Mouse (Mus musculus) heart, postnatal 36 days (tissue): ENCODE measurements around the gene Dock9. TPM values are rescaled to one million over a fixed set of nuclear protein-coding genes. Genes with fewer than 3 reads are reported as not detected.
"Not testable (repeated sequence)": the region's sequence is repeated elsewhere in the genome, so short reads cannot be mapped to it uniquely, and the experiment has no call there.

ENCODE experiments used
- DNase-seq, 2 experiments: peaks; one replicate each; pipeline ENCODE4 v3.0.0; 2021 to 2022
- intact Hi-C: fragments of 180-260 bp; cut with DNase I; formaldehyde crosslinking; loops from one replicate; pipeline ENCODE4 v1.15.1; 2025
- total RNA-seq, 2 experiments: library from RNA; stranded (reverse); gene quantifications; 2 replicates each; pipeline ENCODE4 v1.2.3; 2021

The Dock9 gene
- total RNA-seq, 2 experiments from 2014 or later: 28.6 to 36.5 TPM

GRCm38 (mm10) chr14:121747360-121747759, 50.3 kb downstream of the Dock9 start:
- intact Hi-C loops: no loop called here
- DNase-seq: no peak

GRCm38 (mm10) chr14:121743787-121744417, 53.7 kb downstream of the Dock9 start:
- no peak for DNase-seq
- intact Hi-C loops: no loop called here

DNA sequence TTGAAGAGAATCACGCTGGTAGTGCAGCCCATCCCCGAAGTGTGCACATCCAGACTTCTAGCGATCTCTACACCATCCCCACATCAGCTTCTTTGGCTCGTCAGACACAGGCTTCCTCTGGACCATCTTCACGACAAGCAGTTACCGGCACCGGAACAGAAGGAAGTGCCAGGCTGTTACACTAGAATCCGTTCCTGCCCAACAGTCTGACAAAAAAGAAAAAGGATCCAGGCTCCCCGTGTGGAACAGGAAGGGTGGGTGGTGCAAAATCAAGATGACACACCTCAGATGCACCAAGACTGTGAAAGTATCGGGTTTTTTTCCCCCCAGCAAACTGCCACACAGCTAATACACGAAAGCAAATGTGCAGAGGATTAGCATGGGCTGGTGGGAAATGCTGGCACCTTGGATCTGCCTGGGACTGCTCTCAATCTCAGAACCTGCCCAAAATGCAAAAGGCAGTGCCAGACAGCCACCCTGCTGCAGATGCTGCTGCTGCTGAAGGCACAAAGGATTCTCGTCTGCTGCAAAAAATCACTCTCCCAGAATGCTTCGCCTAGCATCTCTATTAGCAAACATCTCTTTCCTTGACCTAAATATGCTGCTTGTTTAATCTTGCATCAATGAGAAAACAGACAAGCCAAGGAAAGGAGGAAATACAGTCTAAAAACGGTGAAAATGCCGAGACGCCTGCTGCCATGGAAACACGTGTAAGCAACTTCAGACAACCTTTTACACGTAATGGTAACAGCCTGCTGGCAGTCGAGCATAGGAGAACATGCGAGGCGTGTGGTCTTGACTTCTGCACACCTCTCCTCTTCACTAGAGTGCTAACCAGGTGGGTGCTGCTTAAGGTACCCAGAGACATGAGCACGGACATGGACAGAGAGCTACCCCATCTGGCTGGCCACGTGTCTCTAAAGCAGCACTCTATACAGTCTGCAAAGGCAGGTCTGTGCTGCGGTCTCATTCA, 58.9 kb downstream of the Dock9 start:
- intact Hi-C loops: no loop called here
- DNase-seq: no peak

- intact Hi-C loops: no loop called here
- DNase-seq: no peak
These were observed 60.4 kb downstream of the Dock9 start for GRCm38 (mm10) chr14:121737277-121737676.

GRCm38 (mm10) chr14:121735678-121736077, 62.0 kb downstream of the Dock9 start:
- intact Hi-C loops: no loop called here
- no peak for DNase-seq

- intact Hi-C loops: no loop called here
- no peak for DNase-seq
These were observed 63.4 kb downstream of the Dock9 start for GRCm38 (mm10) chr14:121734217-121734616.

DNA sequence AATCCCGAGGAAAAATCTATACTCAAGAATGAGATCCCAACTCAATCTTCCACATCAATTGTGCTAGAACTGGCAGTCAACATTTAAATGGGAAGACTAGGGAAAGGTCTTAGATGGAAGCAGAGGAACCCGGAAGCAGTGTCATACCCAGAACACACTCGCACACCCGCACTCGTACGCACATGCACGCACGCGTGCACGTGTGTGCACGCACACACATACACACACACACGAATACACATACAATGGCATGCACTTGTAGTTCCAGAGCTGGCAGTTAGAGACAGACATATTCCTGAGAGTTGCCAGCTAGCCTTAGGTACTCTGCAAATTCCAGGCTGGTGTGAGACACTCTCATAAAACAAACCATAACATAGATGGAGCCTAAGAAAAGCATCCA, 63.9 kb downstream of the Dock9 start:
- intact Hi-C loops: no loop called here
- no peak for DNase-seq

DNA sequence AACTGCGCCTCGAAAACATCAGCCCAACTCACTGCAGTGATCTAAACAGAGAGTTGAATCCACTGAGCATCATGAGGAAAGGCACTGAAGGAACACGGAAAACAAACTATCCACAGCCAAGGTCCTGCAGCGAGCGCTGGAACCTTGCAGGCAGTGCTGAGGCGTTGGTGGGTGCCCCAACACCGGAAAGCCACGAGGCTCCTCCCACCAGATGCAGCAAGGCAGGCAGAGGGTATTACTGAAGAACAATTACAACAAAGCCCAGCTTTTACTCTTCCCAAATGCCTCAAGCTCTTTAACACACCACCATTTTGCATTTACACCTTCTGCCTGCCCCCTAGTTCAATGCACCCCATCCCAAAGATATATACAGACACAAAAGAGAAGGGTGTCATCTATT, 65.4 kb downstream of the Dock9 start:
- intact Hi-C loops: no loop called here
- DNase-seq: no peak

DNA sequence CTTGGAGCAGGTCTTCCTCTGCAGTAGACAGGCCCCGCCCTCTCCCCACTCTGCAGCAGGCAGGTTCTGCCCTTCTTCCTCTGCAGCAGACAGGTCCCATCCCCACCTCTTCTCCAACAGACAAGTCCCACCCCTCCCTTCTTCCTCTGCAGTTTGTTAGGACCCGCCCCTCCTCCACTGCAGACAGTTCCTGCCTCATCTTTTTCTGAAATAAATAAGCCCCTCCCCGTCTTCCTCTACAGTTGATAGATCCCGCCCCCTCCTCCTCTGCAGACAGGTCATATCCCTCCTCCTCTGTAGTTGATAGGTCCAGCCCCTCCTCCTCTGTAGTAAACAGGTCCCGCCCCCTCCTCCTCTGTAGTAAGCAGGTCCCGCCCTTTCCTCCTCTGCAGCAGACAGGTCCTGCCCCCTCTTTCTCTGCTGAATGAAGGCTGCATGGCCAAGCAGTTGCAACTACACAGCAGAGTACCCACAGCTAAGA, 65.9 kb downstream of the Dock9 start:
- intact Hi-C loops: no loop called here
- no peak for DNase-seq

DNA sequence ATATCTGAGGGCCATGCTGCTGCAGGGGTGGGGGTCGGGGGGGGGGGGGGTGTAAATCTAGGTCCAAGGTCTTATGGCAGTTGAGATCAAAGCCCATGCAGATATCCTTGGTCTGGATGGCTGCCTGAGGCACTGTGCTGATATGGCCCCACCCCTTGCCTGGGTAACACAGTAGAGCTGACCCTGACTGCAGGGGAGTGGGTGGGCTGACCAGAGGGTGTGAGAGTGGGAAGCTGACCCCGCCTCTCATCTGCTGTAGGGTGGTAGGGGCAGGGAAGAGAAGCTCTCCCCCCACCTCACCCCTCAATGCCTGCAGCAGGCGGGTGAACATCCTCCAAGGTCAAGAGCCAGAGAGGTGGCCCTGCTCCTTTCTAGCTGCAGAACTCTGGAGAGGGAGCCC, 66.7 kb downstream of the Dock9 start:
- intact Hi-C loops: no loop called here
- no peak for DNase-seq

DNA sequence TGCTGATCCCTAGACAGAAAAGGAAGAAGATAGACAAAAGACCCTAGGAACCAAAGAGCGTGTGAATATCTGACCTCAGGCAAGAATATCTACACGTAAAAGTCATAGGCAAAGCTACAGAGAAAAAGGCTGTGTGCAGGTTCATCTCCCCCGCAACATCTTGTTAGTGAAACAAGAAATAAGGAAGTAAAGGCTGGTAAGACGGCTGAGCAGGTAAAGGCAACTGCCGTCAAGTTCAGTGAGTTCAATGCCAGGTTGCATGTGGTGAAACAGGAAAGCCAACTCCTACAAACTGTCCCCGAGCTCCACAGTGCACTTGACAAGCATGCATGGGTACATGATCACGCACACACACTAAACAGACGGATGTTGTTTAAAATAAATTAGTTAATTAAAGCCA, 69.6 kb downstream of the Dock9 start:
- intact Hi-C loops: no loop called here
- no peak for DNase-seq

- no peak for DNase-seq
- intact Hi-C loops: no loop called here
These were observed 73.1 kb downstream of the Dock9 start for GRCm38 (mm10) chr14:121724501-121724900.

DNA sequence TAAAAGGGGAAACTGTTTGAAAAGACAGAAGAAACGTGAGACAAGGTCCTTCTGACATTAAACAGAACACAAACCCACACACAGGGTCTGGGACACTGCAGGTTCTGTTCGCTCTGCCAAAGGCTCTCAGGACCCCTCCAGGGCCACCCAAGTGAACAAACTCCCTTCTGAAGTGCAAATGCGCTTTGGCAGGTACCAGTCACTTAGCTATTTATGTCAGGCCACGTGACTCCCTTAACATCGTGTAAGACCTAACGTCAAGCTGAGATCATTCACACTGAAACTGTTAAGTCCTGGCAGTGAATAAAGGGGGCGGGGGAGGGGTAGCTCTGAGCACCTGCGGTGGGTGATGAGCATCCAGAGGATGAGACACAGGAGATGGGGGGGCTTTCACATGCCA, 74.9 kb downstream of the Dock9 start:
- intact Hi-C loops: no loop called here

GRCm38 (mm10) chr14:121721431-121721830, 76.2 kb downstream of the Dock9 start:
- peak in 1 of 2 experiments; percentile 40 for DNase-seq
- intact Hi-C loops: no loop called here

More for the DNA sequence above, 74.9 kb downstream of the Dock9 start:
- DNase-seq: no peak

- intact Hi-C loops: no loop called here
- peak in 1 of 2 experiments; percentile 33 for DNase-seq
These were observed 77.7 kb downstream of the Dock9 start for GRCm38 (mm10) chr14:121719638-121720601.

GRCm38 (mm10) chr14:121714799-121715198, 82.8 kb downstream of the Dock9 start:
- DNase-seq: not testable (repeated sequence)
- intact Hi-C loops: loop anchor here (5.0 kb wide), 1 partner anchor 38 kb away; no protein-coding TSS in a partner anchor

DNA sequence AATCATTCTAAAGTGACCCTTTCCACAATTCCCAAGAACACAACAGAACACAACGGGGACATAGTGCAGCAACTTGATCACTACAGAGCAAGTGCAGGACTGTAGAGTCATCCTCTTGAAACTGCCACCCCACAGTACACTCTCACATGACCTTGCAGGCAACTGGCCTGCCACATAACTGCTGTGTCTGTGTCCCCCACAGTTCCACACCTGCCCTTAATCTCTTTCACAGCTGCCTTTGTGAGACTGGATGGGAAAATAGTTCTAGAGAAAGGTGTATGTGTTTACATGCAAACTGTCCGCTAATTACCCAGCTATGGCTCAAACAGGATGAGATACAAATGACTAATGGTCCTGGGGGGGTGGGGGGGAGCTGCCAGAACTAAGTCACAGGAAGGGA, 83.4 kb downstream of the Dock9 start:
- intact Hi-C loops: loop anchor here (5.0 kb wide), 1 partner anchor 38 kb away; no protein-coding TSS in a partner anchor
- DNase-seq: no peak

DNA sequence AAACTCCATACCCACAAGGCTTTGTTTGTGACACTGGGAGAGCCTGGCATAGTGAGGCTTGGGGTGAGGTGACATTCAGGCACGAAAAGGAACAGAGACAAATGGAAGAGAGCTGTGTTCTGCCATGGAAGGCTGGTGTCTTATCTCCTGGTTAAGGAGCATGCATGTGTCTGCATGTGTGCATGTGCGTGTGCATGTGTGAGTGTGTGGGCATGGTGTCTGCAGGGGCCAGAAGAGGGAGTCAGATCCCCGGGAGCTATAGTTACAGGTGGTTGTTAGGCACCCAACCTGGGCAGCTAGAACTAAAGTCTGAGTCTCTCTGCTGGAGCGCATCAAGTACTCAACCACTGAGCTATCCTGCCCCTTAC, 83.8 kb downstream of the Dock9 start:
- no peak for DNase-seq
- intact Hi-C loops: loop anchor here (5.0 kb wide), 1 partner anchor 38 kb away; no protein-coding TSS in a partner anchor

GRCm38 (mm10) chr14:121713166-121713829, 84.3 kb downstream of the Dock9 start:
- no peak for DNase-seq
- intact Hi-C loops: loop anchor here (5.0 kb wide), 1 partner anchor 39 kb away; no protein-coding TSS in a partner anchor
